Mouse (Mus musculus) forebrain, postnatal 0 days (tissue): Measurements from ENCODE around the gene Adgrg2. TPM values are rescaled to one million over a fixed set of nuclear protein-coding genes. Genes with fewer than 3 reads are reported as not detected.

Experiments used
- ATAC-seq: fragments of 200-750 bp; cut with Nextera tagmentation; 2 replicates; pipeline ENCODE4 v1.8.0; 2017; ENCODE audit warnings: mild to moderate bottlenecking, moderate library complexity
- DNase-seq: peaks from one replicate; pipeline ENCODE4 v3.0.0-alpha.2; 2015
- H3K27ac ChIP-seq: fragments of 300-500 bp; sonication (generic); 2 replicates; pipeline ENCODE4 v1.5.1; 2014; ENCODE audit warnings: low read depth, mild to moderate bottlenecking, antibody characterized with exemption, low read length, moderate library complexity, mixed read lengths
- H3K27me3 ChIP-seq: fragments of 300-500 bp; sonication (generic); 2 replicates; pipeline ENCODE4 v1.6.1; 2014; ENCODE audit warnings: mild to moderate bottlenecking, low read length, mixed read lengths; ENCODE audit not compliant: insufficient read depth
- H3K36me3 ChIP-seq: fragments of 300-500 bp; sonication (generic); 2 replicates; pipeline ENCODE4 v1.6.1; 2014; ENCODE audit warnings: mild to moderate bottlenecking, moderate library complexity; ENCODE audit not compliant: insufficient read depth
- H3K4me1 ChIP-seq: fragments of 300-500 bp; sonication (generic); 2 replicates; pipeline ENCODE4 v1.6.1; 2014; ENCODE audit warnings: antibody characterized with exemption; ENCODE audit not compliant: insufficient read depth
- H3K4me2 ChIP-seq: fragments of 300-500 bp; sonication (generic); 2 replicates; pipeline ENCODE4 v1.6.1; 2014; ENCODE audit warnings: low read depth, mild to moderate bottlenecking, moderate library complexity
- H3K4me3 ChIP-seq: fragments of 300-500 bp; sonication (generic); 2 replicates; pipeline ENCODE4 v1.5.1; 2014; ENCODE audit warnings: low read depth, low read length, mixed read lengths
- H3K9ac ChIP-seq: fragments of 300-500 bp; sonication (generic); 2 replicates; pipeline ENCODE4 v1.6.1; 2014; ENCODE audit warnings: mild to moderate bottlenecking
- H3K9me3 ChIP-seq: fragments of 300-500 bp; sonication (generic); 2 replicates; pipeline ENCODE4 v1.6.1; 2016; ENCODE audit warnings: low read length
- CTCF ChIP-seq: sonication (generic); IDR thresholded peaks from 2 replicates; pipeline ENCODE4 v1.5.1; 2016; ENCODE audit warnings: antibody characterized with exemption, control low read depth, low read depth
- WGBS: fragments of 180-500 bp; shearing (Covaris S2); extraction: QIAGEN DNeasy Blood & Tissue Kit; methylation state at CpG from one replicate; pipeline ENCODE4 v1.1.7; 2014; 5-methylcytosine and 5-hydroxymethylcytosine counted together
- polyA plus RNA-seq: library from polyadenylated mRNA; unstranded; fragments of >200 nt; fragmentation: Nextera tagmentation; extraction: Ambion mirVana; gene quantifications from 2 replicates; pipeline ENCODE4 v1.2.1, GENCODE M21; 2015
- total RNA-seq: library from RNA; depleted of rRNA; stranded (reverse); fragments of >200 nt; gene quantifications from 2 replicates; pipeline ENCODE4 v1.2.3, GENCODE M21; 2014

Gene Adgrg2
- total and polyA plus RNA-seq, 2 experiments from 2014 or later = 1.6 to 2.0 TPM

DNA sequence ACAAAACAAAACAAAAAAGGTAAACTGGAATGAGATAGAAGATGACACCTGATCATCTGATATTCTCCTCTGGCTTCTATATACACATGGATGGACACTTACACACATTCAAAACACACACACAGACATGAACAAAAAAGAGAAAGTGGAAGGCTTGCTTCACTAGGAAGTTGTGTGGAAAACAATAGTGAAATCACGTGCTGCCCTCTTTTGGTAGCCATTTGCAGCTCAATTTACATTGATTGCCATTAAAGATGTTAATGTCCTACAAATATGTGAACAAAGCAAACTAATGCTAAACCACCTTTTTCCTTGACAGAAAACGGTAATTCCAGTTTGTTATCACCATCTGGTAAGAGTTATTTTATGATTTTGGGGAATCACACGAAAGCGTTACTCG, 65.2 kb downstream of the Adgrg2 start:
- Histone ChIP-seq H3K9ac (no peak overlapping the region), H3K4me3 (no peak overlapping the region), H3K4me2 (no peak overlapping the region), H3K27ac (no peak overlapping the region), H3K4me1 (no peaks in the 10 kb centered on the region), H3K27me3 (no peaks in the 10 kb centered on the region), H3K36me3 (no peaks in the 10 kb centered on the region), H3K9me3 (no peaks in the 10 kb centered on the region)
- DNase-seq = peak; percentile 1
- no peak for ATAC-seq
- TF ChIP-seq CTCF = 0 out of 2 replicates have a peak, but pooled peaks have one; percentile 17
- WGBS = 77% methylated on average over 5 of the region's 5 CpGs

DNA sequence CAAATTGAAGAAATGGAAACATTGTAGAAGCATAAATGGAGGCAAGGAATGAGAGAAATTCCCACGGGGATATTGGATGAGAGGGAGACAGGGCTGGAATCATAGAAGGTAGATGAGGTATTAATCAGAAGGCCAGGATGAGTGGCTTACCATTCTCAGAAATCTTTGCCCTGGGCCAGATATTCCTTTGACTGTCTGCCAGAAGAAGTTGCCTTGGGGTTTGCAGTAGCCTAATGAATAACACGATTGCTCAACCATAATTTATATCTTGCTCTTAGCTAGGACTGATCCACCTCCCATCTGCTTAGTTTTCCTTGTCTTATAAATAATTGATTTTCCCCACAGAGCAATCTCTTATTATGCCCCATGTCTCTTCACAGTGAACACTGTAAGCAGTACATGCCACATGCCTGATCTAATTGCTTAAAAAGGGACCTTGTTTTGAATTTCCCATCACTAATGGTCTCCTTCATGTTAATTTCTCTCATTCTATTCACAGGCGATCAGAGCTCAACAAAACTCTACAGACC, 80.8 kb downstream of the Adgrg2 start:
- ATAC-seq = no peak
- Histone ChIP-seq H3K9ac (no peak overlapping the region), H3K27ac (no peak overlapping the region), H3K36me3 (no peaks in the 10 kb centered on the region), H3K4me3 (no peak overlapping the region), H3K27me3 (no peaks in the 10 kb centered on the region), H3K9me3 (no peaks in the 10 kb centered on the region), H3K4me2 (no peak overlapping the region), H3K4me1 (no peaks in the 10 kb centered on the region)
- WGBS = 69% methylated on average over 3 of the region's 3 CpGs
- DNase-seq = no peak
- no peak for TF ChIP-seq CTCF

DNA sequence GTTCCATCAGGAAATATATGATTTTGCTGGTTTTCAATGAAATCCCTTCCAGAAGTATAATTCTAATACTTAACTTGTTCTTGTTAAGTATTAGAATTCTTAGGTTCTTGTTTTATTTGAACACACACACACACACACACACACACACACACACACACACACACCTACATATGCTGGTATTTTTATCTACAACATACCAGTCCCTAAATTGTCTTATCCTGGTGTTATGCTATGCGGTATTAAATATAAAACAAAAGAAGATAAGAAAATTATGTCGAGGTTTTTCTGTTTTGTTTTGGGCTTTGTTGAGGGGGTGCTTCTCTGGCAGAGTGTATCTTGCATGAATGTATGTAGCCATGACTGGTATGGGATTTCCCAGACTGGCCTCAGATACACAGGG, 99.3 kb downstream of the Adgrg2 start:
- Histone ChIP-seq H3K4me1 (no peaks in the 10 kb centered on the region), H3K9ac (no peak overlapping the region), H3K4me3 (no peak overlapping the region), H3K27me3 (no peaks in the 10 kb centered on the region), H3K27ac (no peak overlapping the region), H3K9me3 (no peaks in the 10 kb centered on the region), H3K36me3 (no peaks in the 10 kb centered on the region), H3K4me2 (no peak overlapping the region)
- no peak for ATAC-seq
- DNase-seq = no peak
- WGBS = 79% methylated on average over 2 of the region's 2 CpGs
- TF ChIP-seq CTCF = no peak

DNA sequence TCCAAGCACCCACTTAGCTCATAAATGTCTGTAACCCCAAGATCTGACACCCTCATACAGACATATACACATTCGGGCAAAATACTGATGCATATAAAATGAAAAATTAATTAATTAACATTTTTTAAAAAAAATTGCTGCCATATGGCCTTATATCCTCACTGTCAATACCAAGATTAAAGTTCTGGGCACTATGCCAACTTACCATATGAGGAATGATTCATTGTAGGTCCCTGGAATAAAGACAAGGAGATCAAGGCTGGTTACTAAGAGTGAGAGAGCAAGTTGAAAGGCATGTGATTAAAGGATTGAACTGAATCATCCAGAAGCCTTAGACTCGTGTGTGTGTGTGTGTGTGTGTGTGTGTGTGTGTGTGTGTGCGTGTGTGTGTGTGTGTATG, 103.8 kb downstream of the Adgrg2 start:
- no peak overlapping the region for H3K4me2 ChIP-seq
- H3K36me3 ChIP-seq = no peaks in the 10 kb centered on the region
- no peak overlapping the region for H3K4me3 ChIP-seq
- no peaks in the 10 kb centered on the region for H3K4me1 ChIP-seq
- no peak overlapping the region for H3K27ac ChIP-seq
- 44% methylated on average over 3 of the region's 3 CpGs for WGBS
- H3K9me3 ChIP-seq = no peaks in the 10 kb centered on the region
- no peak for DNase-seq
- no peaks in the 10 kb centered on the region for H3K27me3 ChIP-seq
- peak; percentile 40; the same call in 1 of the 2 replicates for ATAC-seq
- TF ChIP-seq CTCF = no peak
- H3K9ac ChIP-seq = no peak overlapping the region

DNA sequence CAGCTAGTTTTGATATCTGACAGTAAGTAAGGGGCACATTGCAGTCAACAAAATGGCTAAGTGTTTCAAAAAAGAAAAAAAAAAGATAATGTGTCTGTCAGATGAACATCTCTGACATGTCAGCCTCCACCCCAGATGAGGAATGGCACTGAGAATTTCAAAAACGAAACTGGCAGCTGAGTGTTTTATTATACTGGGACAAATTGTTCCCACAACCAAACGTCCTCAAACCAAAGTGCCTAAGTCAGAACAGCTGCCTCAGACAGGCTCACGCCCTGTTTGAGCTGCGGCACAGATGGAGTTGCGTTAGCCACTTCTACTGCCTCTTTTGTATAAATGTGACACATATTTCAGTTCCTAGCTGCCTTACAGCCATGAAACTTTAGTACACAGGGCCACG, 104.4 kb downstream of the Adgrg2 start:
- Histone ChIP-seq H3K27me3 (no peaks in the 10 kb centered on the region), H3K36me3 (no peaks in the 10 kb centered on the region), H3K27ac (no peak overlapping the region), H3K4me2 (no peak overlapping the region), H3K9me3 (no peaks in the 10 kb centered on the region), H3K9ac (no peak overlapping the region), H3K4me3 (no peak overlapping the region), H3K4me1 (no peaks in the 10 kb centered on the region)
- TF ChIP-seq CTCF = no peak
- DNase-seq (no peak), ATAC-seq (peak; percentile 25; the same call in 1 of the 2 replicates)
- WGBS = 47% methylated on average over 6 of the region's 6 CpGs

DNA sequence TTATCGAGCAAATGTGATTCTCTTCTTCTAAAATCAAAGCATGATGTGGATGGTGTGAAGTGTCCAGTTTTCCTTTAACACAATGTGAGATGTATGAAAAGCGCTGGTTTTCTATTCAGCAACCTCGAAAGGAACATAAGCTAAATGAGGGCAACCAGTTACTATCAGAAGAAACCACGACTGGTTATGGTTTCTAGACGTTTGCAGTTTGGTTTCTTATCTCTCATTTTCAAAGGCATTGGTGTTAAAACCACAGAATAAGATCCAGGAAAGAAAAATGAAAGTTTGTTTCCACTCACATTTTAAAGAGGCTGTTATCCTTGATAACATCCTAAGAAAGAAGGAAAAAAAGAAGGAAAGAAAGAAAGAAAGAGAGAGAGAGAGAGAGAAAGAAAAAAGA, 106.0 kb downstream of the Adgrg2 start:
- no peak for TF ChIP-seq CTCF
- ATAC-seq (no peak), DNase-seq (no peak)
- H3K4me3 ChIP-seq = no peak overlapping the region
- no peak overlapping the region for H3K27ac ChIP-seq
- no peaks in the 10 kb centered on the region for H3K36me3 ChIP-seq
- no peak overlapping the region for H3K4me2 ChIP-seq
- H3K9me3 ChIP-seq = no peaks in the 10 kb centered on the region
- 78% methylated on average over 5 of the region's 5 CpGs for WGBS
- no peaks in the 10 kb centered on the region for H3K27me3 ChIP-seq
- H3K4me1 ChIP-seq = no peaks in the 10 kb centered on the region
- no peak overlapping the region for H3K9ac ChIP-seq

DNA sequence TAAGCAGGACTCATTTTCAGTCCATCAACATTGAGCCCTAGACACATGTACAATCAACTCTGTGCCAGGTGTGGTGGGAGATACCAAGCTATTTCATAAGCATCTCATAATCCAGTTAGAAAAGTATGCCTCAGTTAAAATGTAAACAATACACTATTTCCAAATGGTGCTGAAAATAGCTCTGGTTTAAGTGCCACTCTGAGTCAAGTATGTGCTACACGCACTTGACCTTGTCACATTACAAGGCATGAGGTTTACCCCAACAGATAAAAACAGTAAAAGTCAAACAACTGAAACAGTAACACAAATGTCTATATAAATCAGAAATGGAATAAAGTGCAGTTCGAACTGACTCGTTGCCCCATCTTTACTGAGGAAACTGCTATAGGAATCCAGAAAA, 110.6 kb downstream of the Adgrg2 start:
- Histone ChIP-seq H3K4me2 (no peak overlapping the region), H3K36me3 (no peaks in the 10 kb centered on the region), H3K4me1 (no peaks in the 10 kb centered on the region; the same call in 1 of the 2 replicates), H3K4me3 (no peak overlapping the region), H3K9ac (no peak overlapping the region), H3K27ac (no peak overlapping the region), H3K27me3 (no peaks in the 10 kb centered on the region), H3K9me3 (no peaks in the 10 kb centered on the region)
- DNase-seq (no peak), ATAC-seq (no peak)
- no peak for TF ChIP-seq CTCF
- WGBS = 89% methylated on average over 3 of the region's 3 CpGs
